Mouse (Mus musculus) adrenal gland, postnatal 25 days (tissue): ENCODE results near the gene Il24. TPM values are rescaled to one million over a fixed set of nuclear protein-coding genes. Genes with fewer than 3 reads are reported as not detected.

Experiments used
- DNase-seq: peaks from one replicate; pipeline ENCODE4 v3.0.0; 2021; ENCODE audit warnings: mixed read lengths
- long read RNA-seq: library from polyadenylated mRNA; stranded (forward); transcript quantifications from one replicate; pipeline ENCODE4 v2.0.0, GENCODE M21; 2021
- total RNA-seq: library from RNA; stranded (reverse); gene quantifications from 2 replicates; pipeline ENCODE4 v1.2.3, GENCODE M21; 2021

Gene Il24
- not detected in 2 replicates for total RNA-seq
- long read RNA-seq = 0 reads

GRCm38 (mm10) chr1:130887354-130887753 lies at the start of gene Il24:
Il24 (minus strand) TSS chr1:130887454.
- DNase-seq = no peak

- no peak for DNase-seq
Measured at GRCm38 (mm10) chr1:130936351-130936750, 49.1 kb upstream of the Il24 start.

GRCm38 (mm10) chr1:130926484-130926883 lies 39.2 kb upstream of the Il24 start:
- no peak for DNase-seq

- no peak for DNase-seq
Measured at GRCm38 (mm10) chr1:130918323-130918980, 31.2 kb upstream of the Il24 start.

- no peak for DNase-seq
Measured at GRCm38 (mm10) chr1:130911401-130912010, 24.3 kb upstream of the Il24 start, which contains the start of gene Il20. Il20 (minus strand) TSS chr1:130911451.

- DNase-seq = no peak
Measured at GRCm38 (mm10) chr1:130902505-130902904, 15.3 kb upstream of the Il24 start.

- no peak for DNase-seq
Measured at GRCm38 (mm10) chr1:130894468-130894867, 7.2 kb upstream of the Il24 start.

- no peak for DNase-seq
Measured at GRCm38 (mm10) chr1:130893329-130894040, 6.2 kb upstream of the Il24 start.

GRCm38 (mm10) chr1:130892446-130892845 lies 5.2 kb upstream of the Il24 start:
- peak; percentile 41 for DNase-seq

GRCm38 (mm10) chr1:130883146-130883545 lies 4.1 kb downstream of the Il24 start:
- no peak for DNase-seq

GRCm38 (mm10) chr1:130879927-130880326 lies 7.3 kb downstream of the Il24 start:
- no peak for DNase-seq

- peak; percentile 23 for DNase-seq
Measured at GRCm38 (mm10) chr1:130877889-130878614, 9.2 kb downstream of the Il24 start.

- peak; percentile 13 for DNase-seq
Measured at GRCm38 (mm10) chr1:130876931-130877509, 10.2 kb downstream of the Il24 start.

GRCm38 (mm10) chr1:130875910-130876309 lies 11.3 kb downstream of the Il24 start:
- DNase-seq = no peak

GRCm38 (mm10) chr1:130875139-130875538 lies 12.1 kb downstream of the Il24 start:
- DNase-seq = no peak

GRCm38 (mm10) chr1:130872912-130873311 lies 14.3 kb downstream of the Il24 start:
- DNase-seq = no peak

GRCm38 (mm10) chr1:130865541-130866221 lies 21.6 kb downstream of the Il24 start, which contains the start of gene Fcmr:
Fcmr (plus strand) TSS chr1:130865669.
- no peak for DNase-seq

GRCm38 (mm10) chr1:130864741-130865140 lies 22.5 kb downstream of the Il24 start:
- DNase-seq = no peak

GRCm38 (mm10) chr1:130864238-130864637 lies 23.0 kb downstream of the Il24 start:
- DNase-seq = no peak

GRCm38 (mm10) chr1:130857456-130857855 lies 29.8 kb downstream of the Il24 start:
- no peak for DNase-seq

- no peak for DNase-seq
Measured at GRCm38 (mm10) chr1:130855723-130856122, 31.5 kb downstream of the Il24 start.

- DNase-seq = no peak
Measured at GRCm38 (mm10) chr1:130854819-130855218, 32.4 kb downstream of the Il24 start.
